Mouse (Mus musculus) neutrophil, adult 65 days (primary cell): ENCODE results near the gene Tmed6. TPM values are rescaled to one million over a fixed set of nuclear protein-coding genes. Genes with fewer than 3 reads are reported as not detected.

Source experiments
- total RNA-seq: library from RNA; stranded (reverse); gene quantifications from 2 replicates; pipeline ENCODE4 v1.2.4, GENCODE M21; 2023

The Tmed6 gene
- not detected in 2 replicates for total RNA-seq

GRCm38 (mm10) chr8:107065511-107066496 is at the start of gene Tmed6:
Tmed6 (minus strand) TSS chr8:107065644.

DNA sequence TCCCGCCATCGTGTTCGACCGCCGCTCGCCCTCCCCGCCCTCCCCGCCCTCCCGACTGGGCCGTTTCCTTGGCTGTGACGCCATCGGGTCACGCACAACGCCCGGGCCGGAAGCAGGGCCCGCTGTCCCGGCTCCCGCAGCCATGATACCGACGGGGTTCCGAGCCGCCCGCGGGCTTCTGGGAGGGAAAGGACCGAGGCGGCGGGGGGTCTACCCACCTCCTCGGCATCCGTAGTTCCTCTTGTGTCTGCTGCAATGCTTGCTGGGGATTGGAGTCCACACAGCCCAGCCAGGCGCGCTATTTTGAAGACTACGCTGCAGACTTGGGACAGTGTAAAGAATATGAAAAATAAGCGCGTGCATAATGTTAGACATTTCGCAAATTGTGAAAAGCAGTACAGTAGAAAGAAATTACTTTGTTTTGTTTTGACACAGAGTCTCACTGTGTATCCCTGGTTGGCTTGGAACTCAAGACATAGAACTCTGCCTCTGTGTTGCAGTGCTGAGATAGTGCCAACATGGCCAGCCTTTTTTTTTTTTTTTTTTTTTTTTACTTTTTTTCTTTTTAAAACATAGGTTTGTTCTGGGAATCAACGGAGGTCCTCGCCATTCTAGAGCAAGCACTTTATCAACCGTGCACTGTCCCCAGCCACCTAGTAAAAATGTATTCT is 31.1 kb upstream of the Tmed6 start, which contains the start of gene Terf2:
Gene Terf2, minus strand, starts transcription at position 182 of the 671 bp plus-strand sequence.

DNA sequence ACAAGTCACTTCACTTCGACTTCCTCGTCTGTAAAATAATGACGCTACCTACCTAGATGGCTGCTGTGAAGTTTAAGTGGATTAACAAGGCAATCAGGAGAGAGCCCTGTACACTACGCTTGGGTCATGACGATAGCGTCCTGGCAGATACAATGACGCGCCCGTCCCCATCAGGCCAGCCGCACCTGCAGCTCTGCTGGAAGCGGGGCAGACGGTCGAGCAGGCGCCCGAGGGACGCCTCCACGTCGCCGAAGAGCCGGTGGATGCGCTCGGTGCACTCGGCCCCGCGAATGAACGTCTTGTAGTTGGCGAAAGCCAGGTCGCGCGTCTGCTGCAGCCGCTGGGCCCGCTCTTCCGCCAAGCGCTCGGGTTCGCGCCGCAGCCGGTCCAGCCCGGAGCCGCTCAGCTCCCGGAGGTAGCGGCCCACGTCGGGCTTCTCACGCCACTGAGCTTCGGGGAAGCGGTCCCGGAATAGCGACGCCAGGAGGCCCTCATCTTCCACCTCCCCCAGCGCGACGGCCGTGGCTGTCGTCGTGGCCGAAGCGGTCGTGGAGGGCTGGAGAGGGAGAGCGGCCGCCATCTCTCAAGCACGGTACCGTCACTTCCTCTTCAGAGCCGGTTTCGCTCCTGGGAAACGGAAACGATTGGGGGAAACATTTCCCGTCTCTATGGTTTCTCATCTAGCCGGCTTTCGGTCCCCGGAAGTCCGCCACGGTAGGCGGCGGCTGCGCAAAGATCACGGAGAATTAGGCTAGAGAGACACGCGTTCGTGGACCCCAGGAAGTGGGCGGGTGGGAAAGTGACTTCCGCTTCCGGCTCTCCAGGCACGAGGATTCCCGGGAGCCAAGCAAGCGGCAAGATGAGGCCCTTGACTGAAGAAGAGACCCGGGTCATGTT is 9.1 kb downstream of the Tmed6 start, which contains the start of the genes Cog8 and Nip7:
Gene Cog8, minus strand, starts transcription at position 614 of the 897 bp plus-strand sequence.
Gene Nip7, plus strand, starts transcription at position 802 of the 897 bp plus-strand sequence.

GRCm38 (mm10) chr8:107048061-107048941 is 17.1 kb downstream of the Tmed6 start, which contains the start of gene Pdf:
Pdf (minus strand) TSS chr8:107048614.

GRCm38 (mm10) chr8:107030650-107031576 is 34.5 kb downstream of the Tmed6 start, which contains the start of gene Vps4a:
Vps4a (plus strand) TSS chr8:107031222.

Other genes with a start within 250 kb of the Tmed6 start
- 0.07 and 0.28 TPM in 2 replicates for gene Has3, start 195.4 kb downstream of the Tmed6 start, total RNA-seq
- gene Utp4, start 172.0 kb downstream of the Tmed6 start, total RNA-seq: 10.3 and 13.7 TPM in 2 replicates
- 23.7 and 26.7 TPM in 2 replicates for gene Sntb2, start 129.9 kb downstream of the Tmed6 start, total RNA-seq
- gene Vps4a, start 34.4 kb downstream of the Tmed6 start, total RNA-seq: 25.9 and 27.6 TPM in 2 replicates
- gene Pdf, start 17.0 kb downstream of the Tmed6 start, total RNA-seq: 2.4 and 3.7 TPM in 2 replicates
- gene Cog8, start 9.0 kb downstream of the Tmed6 start, total RNA-seq: 14.4 and 21.1 TPM in 2 replicates
- 19.1 and 24.6 TPM in 2 replicates for gene Nip7, start 8.8 kb downstream of the Tmed6 start, total RNA-seq
- gene Terf2, start 30.9 kb upstream of the Tmed6 start, total RNA-seq: 11.5 and 12.7 TPM in 2 replicates
- 15.6 and 18.6 TPM in 2 replicates for gene Cyb5b, start 85.0 kb upstream of the Tmed6 start, total RNA-seq
- gene Nfat5, start 227.8 kb upstream of the Tmed6 start, total RNA-seq: 89.5 and 113 TPM in 2 replicates